Mouse (Mus musculus): ENCODE measurements at regions not wholly inside any gene's neighbourhood (a gene's known extent, or its start where the extent isn't known, plus 50 kb on each side); places are given as distances from the start of the nearest gene placed in this dataset.
A peak's percentile ranks its signal among the peaks of the same experiment; 100 is the strongest.

GRCm38 (mm10) chr2:159680641-159681040, 653.3 kb downstream of the Gm826 start:
- Histone ChIP-seq H3K4me1 (replicated peaks; ENCODE audit: control insufficient read depth, insufficient read depth, low read length) (no peaks in the 10 kb centered on the region), H3K4me2 (no peak overlapping the region), H3K27me3 (replicated peaks; ENCODE audit: control insufficient read depth, insufficient read depth, low read length) (no peaks in the 10 kb centered on the region), H3K27ac (ENCODE audit: low read depth, low read length) (no peak overlapping the region), H3K9ac (ENCODE audit: low read depth, low read length) (no peak overlapping the region), H3K4me3 (ENCODE audit: low read depth, low read length) (no peak overlapping the region), H3K36me3 (ENCODE audit: control insufficient read depth, insufficient read depth, low read length) (no peaks in the 10 kb centered on the region), H3K9me3 (ENCODE audit: control insufficient read depth, low read length) (no peaks in the 10 kb centered on the region)
- 72% methylated on average over 1 of the region's 1 CpGs for WGBS
- DNase-seq (ENCODE audit: low spot score): no peak
- ATAC-seq (replicated peaks; ENCODE audit: low FRiP score): no peak

- H3K4me1 ChIP-seq (replicated peaks; ENCODE audit: control insufficient read depth, insufficient read depth, low read length): no peaks in the 10 kb centered on the region
- H3K36me3 ChIP-seq (ENCODE audit: control insufficient read depth, insufficient read depth, low read length): no peaks in the 10 kb centered on the region
- H3K27me3 ChIP-seq (replicated peaks; ENCODE audit: control insufficient read depth, insufficient read depth, low read length): no peaks in the 10 kb centered on the region
- no peak overlapping the region for H3K9ac ChIP-seq (ENCODE audit: low read depth, low read length)
- DNase-seq (ENCODE audit: low spot score) (no peak), ATAC-seq (replicated peaks; ENCODE audit: low FRiP score) (no peak)
- H3K27ac ChIP-seq (ENCODE audit: low read depth, low read length): no peak overlapping the region
- H3K9me3 ChIP-seq (ENCODE audit: control insufficient read depth, low read length): 0 out of 2 replicates have a peak, but pooled peaks cover 2% of the 10 kb centered on the region
- H3K4me3 ChIP-seq (ENCODE audit: low read depth, low read length): no peak overlapping the region
- H3K4me2 ChIP-seq: no peak overlapping the region
- WGBS: 64% methylated on average over 3 of the region's 3 CpGs
Measured at GRCm38 (mm10) chr2:159703100-159703499, 630.9 kb downstream of the Gm826 start.

GRCm38 (mm10) chr2:159708141-159708540, 625.8 kb downstream of the Gm826 start:
- no peak for DNase-seq (ENCODE audit: low spot score)
- 77% methylated on average over 2 of the region's 2 CpGs for WGBS
- H3K9ac ChIP-seq (ENCODE audit: low read depth, low read length): no peak overlapping the region
- no peak overlapping the region for H3K4me2 ChIP-seq
- no peaks in the 10 kb centered on the region for H3K36me3 ChIP-seq (ENCODE audit: control insufficient read depth, insufficient read depth, low read length)
- no peak overlapping the region for H3K27ac ChIP-seq (ENCODE audit: low read depth, low read length)
- no peak overlapping the region for H3K4me3 ChIP-seq (ENCODE audit: low read depth, low read length)
- no peak for ATAC-seq (replicated peaks; ENCODE audit: low FRiP score)
- no peaks in the 10 kb centered on the region for H3K4me1 ChIP-seq (replicated peaks; ENCODE audit: control insufficient read depth, insufficient read depth, low read length)
- no peaks in the 10 kb centered on the region for H3K9me3 ChIP-seq (ENCODE audit: control insufficient read depth, low read length)
- no peaks in the 10 kb centered on the region for H3K27me3 ChIP-seq (replicated peaks; ENCODE audit: control insufficient read depth, insufficient read depth, low read length)

GRCm38 (mm10) chr2:159714633-159715032, 619.3 kb downstream of the Gm826 start:
- DNase-seq (ENCODE audit: low spot score) (no peak), ATAC-seq (replicated peaks; ENCODE audit: low FRiP score) (no peak)
- Histone ChIP-seq H3K4me1 (replicated peaks; ENCODE audit: control insufficient read depth, insufficient read depth, low read length) (no peaks in the 10 kb centered on the region), H3K36me3 (ENCODE audit: control insufficient read depth, insufficient read depth, low read length) (no peaks in the 10 kb centered on the region), H3K27ac (ENCODE audit: low read depth, low read length) (no peak overlapping the region), H3K9ac (ENCODE audit: low read depth, low read length) (no peak overlapping the region), H3K27me3 (replicated peaks; ENCODE audit: control insufficient read depth, insufficient read depth, low read length) (no peaks in the 10 kb centered on the region), H3K4me2 (no peak overlapping the region), H3K9me3 (ENCODE audit: control insufficient read depth, low read length) (no peaks in the 10 kb centered on the region), H3K4me3 (ENCODE audit: low read depth, low read length) (no peak overlapping the region)
- 47% methylated on average over 3 of the region's 3 CpGs for WGBS

GRCm38 (mm10) chr2:159718738-159719137, 615.2 kb downstream of the Gm826 start:
- no peak for ATAC-seq (replicated peaks; ENCODE audit: low FRiP score)
- 49% methylated on average over 2 of the region's 2 CpGs for WGBS

GRCm38 (mm10) chr2:159725158-159726076, 608.5 kb downstream of the Gm826 start:
- Histone ChIP-seq H3K36me3 (ENCODE audit: control insufficient read depth, insufficient read depth, low read length) (no peaks in the 10 kb centered on the region), H3K9me3 (ENCODE audit: control insufficient read depth, low read length) (no peaks in the 10 kb centered on the region), H3K9ac (ENCODE audit: low read depth, low read length) (no peak overlapping the region), H3K27ac (ENCODE audit: low read depth, low read length) (no peak overlapping the region), H3K4me3 (ENCODE audit: low read depth, low read length) (no peak overlapping the region), H3K4me1 (replicated peaks; ENCODE audit: control insufficient read depth, insufficient read depth, low read length) (no peaks in the 10 kb centered on the region), H3K27me3 (replicated peaks; ENCODE audit: control insufficient read depth, insufficient read depth, low read length) (no peaks in the 10 kb centered on the region), H3K4me2 (no peak overlapping the region)
- no peak for ATAC-seq (replicated peaks; ENCODE audit: low FRiP score)
- 51% methylated on average over 7 of the region's 7 CpGs for WGBS
- DNase-seq (ENCODE audit: low spot score): no peak

More at GRCm38 (mm10) chr2:159718738-159719137, 615.2 kb downstream of the Gm826 start:
- Histone ChIP-seq H3K9ac (ENCODE audit: low read depth, low read length) (no peak overlapping the region), H3K27ac (ENCODE audit: low read depth, low read length) (no peak overlapping the region), H3K4me2 (no peak overlapping the region), H3K36me3 (ENCODE audit: control insufficient read depth, insufficient read depth, low read length) (no peaks in the 10 kb centered on the region), H3K9me3 (ENCODE audit: control insufficient read depth, low read length) (no peaks in the 10 kb centered on the region), H3K4me1 (replicated peaks; ENCODE audit: control insufficient read depth, insufficient read depth, low read length) (no peaks in the 10 kb centered on the region), H3K27me3 (replicated peaks; ENCODE audit: control insufficient read depth, insufficient read depth, low read length) (no peaks in the 10 kb centered on the region), H3K4me3 (ENCODE audit: low read depth, low read length) (no peak overlapping the region)
- no peak for DNase-seq (ENCODE audit: low spot score)

GRCm38 (mm10) chr2:159729301-159729700, 604.7 kb downstream of the Gm826 start:
- H3K36me3 ChIP-seq (ENCODE audit: control insufficient read depth, insufficient read depth, low read length): no peaks in the 10 kb centered on the region
- H3K27ac ChIP-seq (ENCODE audit: low read depth, low read length): no peak overlapping the region
- no peak overlapping the region for H3K4me3 ChIP-seq (ENCODE audit: low read depth, low read length)
- ATAC-seq (replicated peaks; ENCODE audit: low FRiP score) (no peak), DNase-seq (ENCODE audit: low spot score) (no peak)
- no peaks in the 10 kb centered on the region for H3K27me3 ChIP-seq (replicated peaks; ENCODE audit: control insufficient read depth, insufficient read depth, low read length)
- no peaks in the 10 kb centered on the region for H3K4me1 ChIP-seq (replicated peaks; ENCODE audit: control insufficient read depth, insufficient read depth, low read length)
- H3K4me2 ChIP-seq: no peak overlapping the region
- H3K9ac ChIP-seq (ENCODE audit: low read depth, low read length): no peak overlapping the region
- WGBS: 49% methylated on average over 3 of the region's 3 CpGs
- H3K9me3 ChIP-seq (ENCODE audit: control insufficient read depth, low read length): no peaks in the 10 kb centered on the region

- Histone ChIP-seq H3K27me3 (replicated peaks; ENCODE audit: control insufficient read depth, insufficient read depth, low read length) (no peaks in the 10 kb centered on the region), H3K9ac (ENCODE audit: low read depth, low read length) (no peak overlapping the region), H3K4me3 (ENCODE audit: low read depth, low read length) (no peak overlapping the region), H3K27ac (ENCODE audit: low read depth, low read length) (no peak overlapping the region), H3K9me3 (ENCODE audit: control insufficient read depth, low read length) (no peaks in the 10 kb centered on the region), H3K36me3 (ENCODE audit: control insufficient read depth, insufficient read depth, low read length) (no peaks in the 10 kb centered on the region), H3K4me2 (no peak overlapping the region), H3K4me1 (replicated peaks; ENCODE audit: control insufficient read depth, insufficient read depth, low read length) (no peaks in the 10 kb centered on the region)
- WGBS: 49% methylated on average over 8 of the region's 8 CpGs
- ATAC-seq (replicated peaks; ENCODE audit: low FRiP score) (0 out of 2 replicates have a peak, but pooled peaks have one; percentile 23), DNase-seq (ENCODE audit: low spot score) (no peak)
Measured at GRCm38 (mm10) chr2:159730221-159730620, 603.7 kb downstream of the Gm826 start.

- Histone ChIP-seq H3K27me3 (replicated peaks; ENCODE audit: control insufficient read depth, insufficient read depth, low read length) (no peaks in the 10 kb centered on the region), H3K27ac (ENCODE audit: low read depth, low read length) (no peak overlapping the region), H3K36me3 (ENCODE audit: control insufficient read depth, insufficient read depth, low read length) (no peaks in the 10 kb centered on the region), H3K4me3 (ENCODE audit: low read depth, low read length) (no peak overlapping the region), H3K4me2 (no peak overlapping the region), H3K9me3 (ENCODE audit: control insufficient read depth, low read length) (no peaks in the 10 kb centered on the region), H3K9ac (ENCODE audit: low read depth, low read length) (no peak overlapping the region), H3K4me1 (replicated peaks; ENCODE audit: control insufficient read depth, insufficient read depth, low read length) (no peaks in the 10 kb centered on the region)
- no peak for ATAC-seq (replicated peaks; ENCODE audit: low FRiP score)
- no peak for DNase-seq (ENCODE audit: low spot score)
Measured at GRCm38 (mm10) chr2:159731305-159731704, 602.7 kb downstream of the Gm826 start.
